Mouse (Mus musculus) urinary bladder, postnatal 0 days (tissue): ENCODE data around the gene A630089N07Rik. TPM values are rescaled to one million over a fixed set of nuclear protein-coding genes. Genes with fewer than 3 reads are reported as not detected.

Experiments used
- polyA plus RNA-seq: library from polyadenylated mRNA; unstranded; fragments of >200 nt; fragmentation: Nextera tagmentation; extraction: Ambion mirVana; gene quantifications from 2 replicates; pipeline ENCODE4 v1.2.1, GENCODE M21; 2015

A630089N07Rik gene
- 4.0 and 4.6 TPM in 2 replicates for polyA plus RNA-seq

DNA sequence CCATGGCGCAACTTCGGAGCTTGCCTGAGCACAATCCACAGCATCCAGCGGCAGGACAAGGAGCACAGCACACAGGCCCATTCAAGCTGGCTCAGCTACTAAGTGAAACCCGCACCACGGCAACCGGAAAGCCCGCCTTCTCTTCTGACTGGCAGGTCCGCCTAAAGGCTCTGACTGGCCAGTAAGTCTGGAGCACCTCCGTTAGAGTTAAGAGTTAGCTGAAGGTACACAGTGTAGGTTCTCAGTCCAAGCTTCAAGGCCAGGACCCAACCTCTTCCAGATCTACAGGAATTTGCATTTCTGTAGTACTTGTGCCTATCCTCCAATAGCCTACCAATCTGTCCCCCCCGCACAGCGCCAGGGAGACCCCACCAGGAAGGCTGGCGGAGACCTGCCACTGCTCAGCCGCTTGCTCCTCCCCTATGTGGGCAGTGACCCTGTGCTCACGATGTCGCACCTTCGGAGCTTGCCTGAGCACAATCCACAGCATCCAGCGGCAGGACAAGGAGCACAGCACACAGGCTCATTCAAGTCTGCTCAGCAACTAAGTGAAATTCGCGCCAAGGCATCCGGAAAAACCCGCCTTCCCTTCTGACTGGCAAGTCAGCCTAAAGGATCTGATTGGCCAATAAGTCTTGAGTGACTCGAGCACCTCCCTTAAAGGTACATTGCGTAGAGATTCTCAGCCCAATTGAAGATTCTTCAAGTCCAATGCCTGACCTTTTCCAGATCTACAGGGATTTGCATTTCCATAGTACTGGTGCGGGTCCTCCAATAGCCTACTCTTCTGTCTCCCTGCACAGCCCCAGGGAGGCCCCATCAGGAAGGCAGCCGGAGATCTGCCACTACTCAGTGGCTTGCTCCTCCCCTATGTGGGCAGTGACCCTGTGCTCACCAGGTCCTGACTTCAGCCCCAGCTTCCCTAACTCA is at the start of gene A630089N07Rik:
TSS of gene A630089N07Rik (minus strand) at position 562 of the 930 bp plus-strand sequence.

DNA sequence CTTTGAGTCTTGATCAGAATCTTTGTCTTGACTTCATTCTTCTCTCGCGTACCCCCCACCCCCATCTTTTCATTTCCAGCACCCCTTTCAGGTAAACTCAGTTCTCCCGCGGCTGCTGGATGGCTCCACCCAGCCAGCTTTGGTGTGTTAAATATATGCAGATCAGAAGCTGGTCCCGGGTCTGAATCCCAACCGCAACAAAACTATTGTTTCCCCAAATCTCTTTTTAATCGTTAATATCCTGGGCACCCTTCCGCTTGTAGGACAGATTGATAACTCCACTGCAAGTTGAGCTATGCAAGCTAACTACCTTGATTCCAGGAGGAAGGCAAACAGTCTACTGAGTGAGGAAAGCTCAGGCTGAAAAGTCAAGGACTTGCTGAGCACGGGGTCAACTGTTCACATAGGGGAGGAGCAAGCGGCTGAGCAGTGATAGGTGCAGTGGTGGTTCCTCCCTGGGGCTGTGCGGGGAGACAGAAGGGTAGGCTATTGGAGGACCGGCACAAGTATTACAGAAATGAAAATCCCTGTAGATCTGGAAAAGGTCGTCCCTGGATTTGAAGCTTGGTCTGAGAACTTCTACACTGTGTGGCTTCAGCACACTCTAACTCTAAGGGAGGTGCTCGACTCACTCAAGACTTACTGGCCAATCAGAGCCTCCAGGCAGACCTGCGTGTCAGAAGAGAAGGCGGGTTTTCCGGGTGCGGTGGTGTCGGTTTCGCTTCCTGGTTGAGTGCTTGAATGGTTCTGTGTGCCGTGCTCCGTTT is 85.5 kb downstream of the A630089N07Rik start, which contains the start of gene B230307C23Rik:
TSS of gene B230307C23Rik (plus strand) at position 700 of the 767 bp plus-strand sequence.

GRCm38 (mm10) chr16:97962151-97962948 is 119.9 kb downstream of the A630089N07Rik start, which contains the start of the genes C2cd2 and Zbtb21:
C2cd2 (minus strand) TSS chr16:97962598.
Zbtb21 (minus strand) TSS chr16:97962622.

Other genes starting within 250 kb of the A630089N07Rik start
- gene Prdm15, start 230.6 kb downstream of the A630089N07Rik start, polyA plus RNA-seq: 3.5 and 3.9 TPM in 2 replicates
- gene C2cd2, start 119.9 kb downstream of the A630089N07Rik start, polyA plus RNA-seq: 22.7 and 28.2 TPM in 2 replicates
- 6.4 and 8.2 TPM in 2 replicates for gene Zbtb21, start 119.8 kb downstream of the A630089N07Rik start, polyA plus RNA-seq
- gene B230307C23Rik, start 85.1 kb downstream of the A630089N07Rik start, polyA plus RNA-seq: 17.0 and 19.6 TPM in 2 replicates